Mouse (Mus musculus) ovary, adult 2 months (tissue): Measurements from ENCODE around the gene Cmpk1. TPM values are rescaled to one million over a fixed set of nuclear protein-coding genes. Genes with fewer than 3 reads are reported as not detected.

Experiments used
- polyA plus RNA-seq: library from polyadenylated mRNA; depleted of rRNA; stranded (reverse); fragments of >200 nt; gene quantifications from 2 replicates; pipeline ENCODE4 v1.2.3, GENCODE M21; 2012; rRNA removed

Gene Cmpk1
- 10.0 and 17.5 TPM in 2 replicates for polyA plus RNA-seq

GRCm38 (mm10) chr4:114986591-114987432, at the start of gene Cmpk1:
Gene Cmpk1, minus strand, starts transcription at chr4:114987241.

GRCm38 (mm10) chr4:114999773-115000428, 12.9 kb upstream of the Cmpk1 start, which contains the start of gene Stil:
Gene Stil, plus strand, starts transcription at chr4:115000159.

GRCm38 (mm10) chr4:114925917-114926312, 61.1 kb downstream of the Cmpk1 start, which contains the start of gene Foxe3:
Gene Foxe3, minus strand, starts transcription at chr4:114926013.

Other genes starting within 250 kb of the Cmpk1 start
- gene Gm12830, start 165.5 kb downstream of the Cmpk1 start, polyA plus RNA-seq, result not detected in 2 replicates
- 0.55 and 0.86 TPM in 2 replicates for gene Foxd2, start 78.4 kb downstream of the Cmpk1 start, polyA plus RNA-seq
- not detected in 2 replicates for gene Foxe3, start 61.2 kb downstream of the Cmpk1 start, polyA plus RNA-seq
- 1.3 and 2.2 TPM in 2 replicates for gene Stil, start 12.9 kb upstream of the Cmpk1 start, polyA plus RNA-seq
- 4.4 and 6.1 TPM in 2 replicates for gene Tal1, start 69.2 kb upstream of the Cmpk1 start, polyA plus RNA-seq
- gene Pdzk1ip1, start 101.5 kb upstream of the Cmpk1 start, polyA plus RNA-seq, result 48.6 and 49.3 TPM in 2 replicates
- gene Cyp4x1, start 147.0 kb upstream of the Cmpk1 start, polyA plus RNA-seq, result 0.03 TPM in 1 of 2 replicates, not detected in the other